Mouse (Mus musculus) fibroblast of lung, adult 2 months (primary cell): ENCODE measurements at regions not wholly inside any gene's neighbourhood (a gene's known extent, or its start where the extent isn't known, plus 50 kb on each side); places are given as distances from the start of the nearest gene placed in this dataset.
A peak's percentile ranks its signal among the peaks of the same experiment; 100 is the strongest.

ENCODE experiments used
- DNase-seq: peaks from one replicate; pipeline ENCODE4 v3.0.0-alpha.2; 2011; ENCODE audit warnings: low read depth

- no peak for DNase-seq
Observed at GRCm38 (mm10) chr1:157014532-157015497, 75.4 kb upstream of the Ralgps2 start.

GRCm38 (mm10) chr1:157013669-157014048, 74.2 kb upstream of the Ralgps2 start:
- DNase-seq = no peak

GRCm38 (mm10) chr1:157012950-157013668, 73.7 kb upstream of the Ralgps2 start:
- DNase-seq = no peak

- DNase-seq = no peak
Observed at GRCm38 (mm10) chr1:157011226-157011625, 71.8 kb upstream of the Ralgps2 start.

GRCm38 (mm10) chr1:157009427-157009826, 70.0 kb upstream of the Ralgps2 start:
- DNase-seq = no peak

- DNase-seq = no peak
Observed at GRCm38 (mm10) chr1:157007891-157008730, 68.7 kb upstream of the Ralgps2 start.

GRCm38 (mm10) chr1:157004312-157005074, 65.1 kb upstream of the Ralgps2 start:
- no peak for DNase-seq

- no peak for DNase-seq
Observed at GRCm38 (mm10) chr1:157003034-157003433, 63.6 kb upstream of the Ralgps2 start.

GRCm38 (mm10) chr1:157002258-157002657, 62.8 kb upstream of the Ralgps2 start:
- DNase-seq = no peak

- no peak for DNase-seq
Observed at GRCm38 (mm10) chr1:157001008-157001660, 61.7 kb upstream of the Ralgps2 start.

- no peak for DNase-seq
Observed at GRCm38 (mm10) chr1:156999947-157000346, 60.5 kb upstream of the Ralgps2 start.

- no peak for DNase-seq
Observed at GRCm38 (mm10) chr1:156999272-156999671, 59.8 kb upstream of the Ralgps2 start.

- peak; percentile 87 for DNase-seq
Observed at GRCm38 (mm10) chr1:156997476-156998305, 58.3 kb upstream of the Ralgps2 start.

- no peak for DNase-seq
Observed at GRCm38 (mm10) chr1:156997033-156997432, 57.6 kb upstream of the Ralgps2 start.

- no peak for DNase-seq
Observed at GRCm38 (mm10) chr1:156996084-156996880, 56.9 kb upstream of the Ralgps2 start.

- no peak for DNase-seq
Observed at GRCm38 (mm10) chr1:156995180-156995951, 55.9 kb upstream of the Ralgps2 start.

GRCm38 (mm10) chr1:156994644-156995016, 55.2 kb upstream of the Ralgps2 start:
- no peak for DNase-seq

- no peak for DNase-seq
Observed at GRCm38 (mm10) chr1:156994005-156994643, 54.7 kb upstream of the Ralgps2 start.
